9 mouse cellular contexts compared by ENCODE assay signal in the genomic region with DNA sequence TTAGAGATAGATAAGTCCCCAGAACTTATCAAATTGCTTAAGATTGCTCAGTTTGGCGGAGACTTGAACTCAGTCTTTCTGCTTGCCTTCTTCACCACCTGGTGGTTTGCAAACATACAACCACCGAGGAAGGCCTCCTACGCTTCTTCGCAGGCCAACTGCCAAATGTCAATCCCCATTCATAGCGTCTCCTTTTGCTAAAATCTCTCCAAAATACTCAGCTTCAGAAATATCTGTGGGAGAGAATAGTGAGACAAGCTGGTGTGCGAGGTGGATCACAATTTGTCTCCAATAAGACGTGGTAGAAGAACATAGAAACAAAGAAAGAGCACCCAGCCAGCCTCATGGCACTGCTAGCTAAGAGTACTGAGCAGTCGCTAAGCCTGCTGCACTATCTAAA. TPM values are rescaled to one million over a fixed set of nuclear protein-coding genes. Genes with fewer than 3 reads are reported as not detected.
DNase-seq lines count a peak whose midpoint lies in the region; ATAC-seq and TF ChIP-seq lines count a peak whose summit lies in the region.
"Had no signal": no experiment of that assay in that cellular context is flagged by ENCODE, and none has a peak within 500 bp of the region (broad histone marks: within the 10 kb centered on the region; RNA-seq: fewer than 3 reads in every experiment).

No protein-coding gene starts in this region.

- no peaks in the 10 kb centered on the region for H3K9me3 ChIP-seq in kidney, postnatal 0 days (replicated peaks; ENCODE audit: low read length)
- no peaks in the 10 kb centered on the region for H3K9me3 ChIP-seq in embryonic facial prominence, embryonic 15.5 days (replicated peaks)
- H3K9me3 ChIP-seq in intestine, embryonic 15.5 days: no peaks in the 10 kb centered on the region
- no peaks in the 10 kb centered on the region for H3K9me3 ChIP-seq in midbrain, embryonic 14.5 days (ENCODE audit: control insufficient read depth, low read length)

- no peaks in the 10 kb centered on the region for H3K36me3 ChIP-seq in kidney, postnatal 0 days (ENCODE audit: insufficient read depth, low read length)
- H3K36me3 ChIP-seq in embryonic facial prominence, embryonic 15.5 days: no peaks in the 10 kb centered on the region
- H3K36me3 ChIP-seq in intestine, embryonic 15.5 days: no peaks in the 10 kb centered on the region
- no peaks in the 10 kb centered on the region for H3K36me3 ChIP-seq in midbrain, embryonic 14.5 days (ENCODE audit: control insufficient read depth, insufficient read depth, low read length)

- H3K4me3 ChIP-seq in kidney, postnatal 0 days (replicated peaks; ENCODE audit: low read depth, low read length): peak overlapping the region; percentile 55
- peak overlapping the region; percentile 61 for H3K4me3 ChIP-seq in embryonic facial prominence, embryonic 15.5 days (replicated peaks)
- H3K4me3 ChIP-seq in intestine, embryonic 15.5 days (replicated peaks): peak overlapping the region; percentile 61; the same call in 1 of the 2 replicates
- H3K4me3 ChIP-seq in midbrain, embryonic 14.5 days (replicated peaks; ENCODE audit: low read depth, low read length): peak overlapping the region; percentile 60

- no peak for DNase-seq in kidney, postnatal 0 days (ENCODE audit: low spot score)
- DNase-seq in kidney, postnatal 14 days: no peak
- no peak for DNase-seq in midbrain, embryonic 14.5 days
- DNase-seq in cerebellum, adult 9-11 months: no peak
- no peak for DNase-seq in spleen, adult 18-20 months
- no peak for DNase-seq in cerebellum, postnatal 25 days

- TF ChIP-seq CTCF in kidney, postnatal 0 days (IDR thresholded peaks at IDR 0.05; ENCODE audit: low read depth): no peak

- 59% methylated on average over 8 of the region's 8 CpGs for WGBS in kidney, postnatal 0 days
- WGBS in embryonic facial prominence, embryonic 15.5 days: 48% methylated on average over 8 of the region's 8 CpGs
- WGBS in intestine, embryonic 15.5 days: 54% methylated on average over 8 of the region's 8 CpGs
- 50% methylated on average over 8 of the region's 8 CpGs for WGBS in midbrain, embryonic 14.5 days

- 0 out of 2 replicates have a peak overlapping the region, but pooled peaks have one; percentile 58 for H3K9ac ChIP-seq in kidney, postnatal 0 days (ENCODE audit: low read depth, low read length)
- H3K9ac ChIP-seq in embryonic facial prominence, embryonic 15.5 days: no peak overlapping the region
- H3K9ac ChIP-seq in intestine, embryonic 15.5 days: no peak overlapping the region
- H3K9ac ChIP-seq in midbrain, embryonic 14.5 days (replicated peaks; ENCODE audit: low read length): peak overlapping the region; percentile 83; the same call in 1 of the 2 replicates

- no peak for ATAC-seq in kidney, postnatal 0 days (replicated peaks; ENCODE audit: low FRiP score, low read depth)
- no peak for ATAC-seq in embryonic facial prominence, embryonic 15.5 days (ENCODE audit: insufficient number of reproducible peaks, low FRiP score, low TSS enrichment, low read depth)
- no peak for ATAC-seq in intestine, embryonic 15.5 days
- no peak for ATAC-seq in midbrain, embryonic 14.5 days (ENCODE audit: low FRiP score, low TSS enrichment)

- 0 out of 2 replicates have a peak, but pooled peaks cover 6% of the 10 kb centered on the region for H3K27me3 ChIP-seq in kidney, postnatal 0 days (ENCODE audit: insufficient read depth, low read length)
- H3K27me3 ChIP-seq in embryonic facial prominence, embryonic 15.5 days: peaks cover 29% of the 10 kb centered on the region
- H3K27me3 ChIP-seq in intestine, embryonic 15.5 days (replicated peaks): peaks cover 20% of the 10 kb centered on the region
- 0 out of 2 replicates have a peak, but pooled peaks cover 8% of the 10 kb centered on the region for H3K27me3 ChIP-seq in midbrain, embryonic 14.5 days (ENCODE audit: control insufficient read depth, insufficient read depth, low read length)

- peak overlapping the region; percentile 97 for H3K4me2 ChIP-seq in kidney, postnatal 0 days (ENCODE audit: low read length)
- H3K4me2 ChIP-seq in embryonic facial prominence, embryonic 15.5 days (replicated peaks): peak overlapping the region; percentile 96
- H3K4me2 ChIP-seq in intestine, embryonic 15.5 days (replicated peaks): peak overlapping the region; percentile 97
- peak overlapping the region; percentile 86 for H3K4me2 ChIP-seq in midbrain, embryonic 14.5 days (ENCODE audit: low read length)

- no peaks in the 10 kb centered on the region for H3K4me1 ChIP-seq in kidney, postnatal 0 days (replicated peaks; ENCODE audit: insufficient read depth, low read length)
- H3K4me1 ChIP-seq in embryonic facial prominence, embryonic 15.5 days: peaks cover 12% of the 10 kb centered on the region
- H3K4me1 ChIP-seq in intestine, embryonic 15.5 days (replicated peaks): no peaks in the 10 kb centered on the region
- peaks cover 5% of the 10 kb centered on the region; the same call in 1 of the 2 replicates for H3K4me1 ChIP-seq in midbrain, embryonic 14.5 days (ENCODE audit: control insufficient read depth, insufficient read depth, low read length)

- no peak overlapping the region for H3K27ac ChIP-seq in kidney, postnatal 0 days
- H3K27ac ChIP-seq in embryonic facial prominence, embryonic 15.5 days (replicated peaks): no peak overlapping the region
- no peak overlapping the region for H3K27ac ChIP-seq in intestine, embryonic 15.5 days
- H3K27ac ChIP-seq in midbrain, embryonic 14.5 days (replicated peaks; ENCODE audit: low read depth, low read length): peak overlapping the region; percentile 90
- H3K27ac ChIP-seq: macrophage had no signal

RNA-seq across cellular contexts. Expression of a gene that starts 0.5 kb away (rescaled TPM):
- polyA plus RNA-seq in kidney, postnatal 0 days (2015; fragmentation: Nextera tagmentation; extraction: Ambion mirVana): 0.50 and 0.76 TPM in 2 replicates
- 0.59 and 0.79 TPM in 2 replicates for polyA plus RNA-seq in embryonic facial prominence, embryonic 15.5 days (2015; fragmentation: Nextera tagmentation; extraction: Ambion mirVana)
- 0.40 and 0.50 TPM in 2 replicates for polyA plus RNA-seq in intestine, embryonic 15.5 days (2015; fragmentation: Nextera tagmentation; extraction: Ambion mirVana)
- polyA plus RNA-seq in midbrain, embryonic 14.5 days (2014; fragmentation: Nextera tagmentation; extraction: Ambion mirVana): 6.2 and 7.5 TPM in 2 replicates
- polyA plus RNA-seq: macrophage had no signal

RNA-seq across cellular contexts. Expression of a gene that starts 15.0 kb away (rescaled TPM):
- polyA plus RNA-seq in kidney, postnatal 0 days (2015; fragmentation: Nextera tagmentation; extraction: Ambion mirVana): 26.6 and 30.9 TPM in 2 replicates
- 33.1 and 35.8 TPM in 2 replicates for polyA plus RNA-seq in embryonic facial prominence, embryonic 15.5 days (2015; fragmentation: Nextera tagmentation; extraction: Ambion mirVana)
- 24.9 and 28.4 TPM in 2 replicates for polyA plus RNA-seq in intestine, embryonic 15.5 days (2015; fragmentation: Nextera tagmentation; extraction: Ambion mirVana)
- 36.9 and 47.6 TPM in 2 replicates for polyA plus RNA-seq in midbrain, embryonic 14.5 days (2014; fragmentation: Nextera tagmentation; extraction: Ambion mirVana)

RNA-seq across cellular contexts. Expression of a gene that starts 36.3 kb away (rescaled TPM):
- polyA plus RNA-seq in kidney, postnatal 0 days (2015; fragmentation: Nextera tagmentation; extraction: Ambion mirVana): 26.3 and 28.0 TPM in 2 replicates
- polyA plus RNA-seq in embryonic facial prominence, embryonic 15.5 days (2015; fragmentation: Nextera tagmentation; extraction: Ambion mirVana): 51.0 and 60.5 TPM in 2 replicates
- polyA plus RNA-seq in intestine, embryonic 15.5 days (2015; fragmentation: Nextera tagmentation; extraction: Ambion mirVana): 44.7 and 44.8 TPM in 2 replicates
- polyA plus RNA-seq in midbrain, embryonic 14.5 days (2014; fragmentation: Nextera tagmentation; extraction: Ambion mirVana): 48.3 and 48.5 TPM in 2 replicates

Comparison
In these comparisons a context has a peak if more than half of its experiments do, and no peak if none do; other contexts are left out.
1. H3K9ac ChIP-seq: peak in kidney, postnatal 0 days (single experiment) and midbrain, embryonic 14.5 days (single experiment); none in embryonic facial prominence, embryonic 15.5 days (single experiment) and intestine, embryonic 15.5 days (single experiment).
2. Peak in every context shown above with its lines, with median percentiles within 50 percentile points of each other: H3K4me2 ChIP-seq and H3K4me3 ChIP-seq.